Mouse (Mus musculus): ENCODE measurements around the gene Krtcap3. TPM values are rescaled to one million over a fixed set of nuclear protein-coding genes. Genes with fewer than 3 reads are reported as not detected.
"Not testable (repeated sequence)": the region's sequence is repeated elsewhere in the genome, so short reads cannot be mapped to it uniquely, and the experiment has no call there.

Gene Krtcap3
- polyA plus RNA-seq (2015; fragmentation: Nextera tagmentation; extraction: Ambion mirVana) = 6.0 and 7.4 TPM in 2 replicates

- H3K27ac ChIP-seq (replicated peaks) = no peak within 1 kb of the TSS
- WGBS = 17% methylated on average over 47 of the region's 47 CpGs
- H3K4me3 ChIP-seq = peak within 1 kb of the TSS; percentile 48
- ATAC-seq (ENCODE audit: extremely low read depth, insufficient number of reproducible peaks, low FRiP score, low TSS enrichment) = peak; percentile 68
- H3K4me2 ChIP-seq = peak within 1 kb of the TSS; percentile 68
- no peaks in the 10 kb centered on the region for H3K27me3 ChIP-seq (replicated peaks)
- peaks cover 48% of the 10 kb centered on the region for H3K4me1 ChIP-seq
- peak within 1 kb of the TSS; percentile 69 for H3K9ac ChIP-seq
- no peaks in the 10 kb centered on the region for H3K9me3 ChIP-seq
- H3K36me3 ChIP-seq = peaks cover 94% of the 10 kb centered on the region
Measured at GRCm38 (mm10) chr5:31251541-31252101, at the start of gene Krtcap3. Krtcap3 (plus strand) TSS chr5:31251691.

DNA sequence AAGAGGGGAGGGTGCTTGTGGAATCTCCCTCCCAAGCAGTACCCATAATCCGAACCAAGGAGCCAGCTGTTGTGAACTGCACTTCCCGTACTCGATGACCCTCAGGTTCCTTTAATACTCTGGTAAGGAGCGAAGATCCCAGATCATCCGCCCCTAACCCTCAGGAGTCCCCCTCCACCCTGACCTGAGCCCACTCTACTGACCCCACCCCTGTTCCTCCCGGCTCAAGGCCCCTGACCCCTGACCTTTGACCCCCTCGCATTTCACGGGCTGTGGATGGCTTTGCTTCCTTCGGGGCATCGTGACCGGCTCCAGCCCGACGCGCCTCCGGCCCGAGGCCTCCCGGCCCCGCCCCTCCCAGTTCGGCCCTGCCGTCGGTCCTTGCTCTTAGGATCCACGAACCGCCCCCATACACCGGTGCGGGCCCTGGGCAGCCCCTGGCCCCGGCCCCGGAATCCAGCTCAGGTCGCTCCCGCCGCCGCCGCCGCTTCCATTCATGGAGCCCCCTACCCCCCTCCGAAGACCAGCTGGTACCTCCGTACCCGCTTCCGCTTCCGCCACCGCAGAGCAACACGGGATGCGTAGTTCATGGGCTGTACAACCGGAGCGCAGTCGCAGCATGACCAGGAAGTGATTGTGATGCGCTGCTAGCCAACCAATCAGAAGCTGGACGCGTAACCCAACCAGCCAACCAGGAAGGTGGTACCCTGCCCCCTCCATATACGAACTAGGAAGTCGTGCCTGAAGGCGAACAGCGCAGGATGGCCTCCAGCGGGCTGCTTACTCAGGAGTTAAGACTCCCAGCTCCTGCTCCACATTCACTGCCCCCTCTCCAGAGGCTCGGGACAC is 49.5 kb upstream of the Krtcap3 start, which contains the start of gene Zfp513:
TSS of gene Zfp513 (minus strand) at position 562 of the 849 bp plus-strand sequence.
- Histone ChIP-seq H3K27ac (replicated peaks) (peak within 1 kb of the TSS; percentile 83), H3K4me2 (peak within 1 kb of the TSS; percentile 94), H3K4me3 (peak within 1 kb of the TSS; percentile 77), H3K36me3 (peaks cover 82% of the 10 kb centered on the region), H3K27me3 (replicated peaks) (no peaks in the 10 kb centered on the region), H3K9ac (peak within 1 kb of the TSS; percentile 90), H3K9me3 (peaks cover 4% of the 10 kb centered on the region), H3K4me1 (peaks cover 24% of the 10 kb centered on the region)
- under 1% methylated on average over 53 of the region's 53 CpGs for whole genome bisulfite sequencing
- ATAC-seq (ENCODE audit: extremely low read depth, insufficient number of reproducible peaks, low FRiP score, low TSS enrichment) = peak; percentile 91

GRCm38 (mm10) chr5:31202933-31203332 is 48.6 kb upstream of the Krtcap3 start:
- H3K9ac ChIP-seq = peak overlapping the region; percentile 84; the same call in 1 of the 2 replicates
- peaks cover 4% of the 10 kb centered on the region for H3K9me3 ChIP-seq
- H3K36me3 ChIP-seq = peaks cover 82% of the 10 kb centered on the region
- peak overlapping the region; percentile 83 for H3K27ac ChIP-seq (replicated peaks)
- ATAC-seq (ENCODE audit: extremely low read depth, insufficient number of reproducible peaks, low FRiP score, low TSS enrichment) = no peak
- peaks cover 24% of the 10 kb centered on the region for H3K4me1 ChIP-seq
- 81% methylated on average over 7 of the region's 7 CpGs for WGBS
- H3K27me3 ChIP-seq (replicated peaks) = no peaks in the 10 kb centered on the region
- peak overlapping the region; percentile 77 for H3K4me3 ChIP-seq
- H3K4me2 ChIP-seq = peak overlapping the region; percentile 94

GRCm38 (mm10) chr5:31203866-31204265 is 47.6 kb upstream of the Krtcap3 start:
- Histone ChIP-seq H3K4me1 (peaks cover 24% of the 10 kb centered on the region), H3K9ac (no peak overlapping the region), H3K27ac (replicated peaks) (no peak overlapping the region), H3K9me3 (peaks cover 4% of the 10 kb centered on the region), H3K4me3 (no peak overlapping the region), H3K27me3 (replicated peaks) (no peaks in the 10 kb centered on the region), H3K4me2 (no peak overlapping the region), H3K36me3 (peaks cover 78% of the 10 kb centered on the region)
- ATAC-seq (ENCODE audit: extremely low read depth, insufficient number of reproducible peaks, low FRiP score, low TSS enrichment) = no peak
- WGBS = 85% methylated on average over 2 of the region's 2 CpGs

GRCm38 (mm10) chr5:31204421-31204820 is 47.1 kb upstream of the Krtcap3 start:
- H3K4me3 ChIP-seq = no peak overlapping the region
- 87% methylated on average over 6 of the region's 6 CpGs for WGBS
- ATAC-seq (ENCODE audit: extremely low read depth, insufficient number of reproducible peaks, low FRiP score, low TSS enrichment) = no peak
- H3K9me3 ChIP-seq = peaks cover 4% of the 10 kb centered on the region
- H3K36me3 ChIP-seq = peaks cover 73% of the 10 kb centered on the region
- peaks cover 24% of the 10 kb centered on the region for H3K4me1 ChIP-seq
- H3K27me3 ChIP-seq (replicated peaks) = no peaks in the 10 kb centered on the region
- H3K27ac ChIP-seq (replicated peaks) = no peak overlapping the region
- H3K9ac ChIP-seq = no peak overlapping the region
- H3K4me2 ChIP-seq = no peak overlapping the region

DNA sequence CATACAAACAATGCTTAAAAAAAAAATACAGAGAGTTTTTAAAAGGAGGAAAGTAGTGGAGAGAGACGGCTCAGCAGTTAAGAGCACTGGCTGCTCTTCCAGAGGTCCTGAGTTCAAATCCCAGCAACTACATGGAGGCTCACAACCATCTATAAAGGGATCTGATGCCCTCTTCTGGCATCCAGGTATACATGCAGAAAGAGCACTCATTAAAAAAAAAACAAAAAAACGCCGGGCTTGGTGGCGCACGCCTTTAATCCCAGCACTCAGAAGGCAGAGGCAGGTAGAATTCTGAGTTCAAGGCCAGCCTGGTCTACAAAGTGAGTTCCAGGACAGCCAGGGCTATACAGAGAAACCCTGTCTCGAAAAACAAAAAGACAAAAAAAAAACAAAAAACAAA is 34.9 kb upstream of the Krtcap3 start:
- H3K9me3 ChIP-seq; H3K27ac ChIP-seq (replicated peaks); H3K36me3 ChIP-seq; ATAC-seq (ENCODE audit: extremely low read depth, insufficient number of reproducible peaks, low FRiP score, low TSS enrichment); H3K4me3 ChIP-seq; H3K9ac ChIP-seq; H3K4me2 ChIP-seq; H3K27me3 ChIP-seq (replicated peaks): not testable (repeated sequence)
- 83% methylated on average over 6 of the region's 6 CpGs for WGBS
- H3K4me1 ChIP-seq = peaks cover 25% of the 10 kb centered on the region

GRCm38 (mm10) chr5:31218294-31218693 is 33.2 kb upstream of the Krtcap3 start:
- ATAC-seq (ENCODE audit: extremely low read depth, insufficient number of reproducible peaks, low FRiP score, low TSS enrichment) = no peak
- no peaks in the 10 kb centered on the region for H3K9me3 ChIP-seq
- peak overlapping the region; percentile 17; the same call in 1 of the 2 replicates for H3K4me3 ChIP-seq
- H3K36me3 ChIP-seq = 0 out of 2 replicates have a peak, but pooled peaks cover 3% of the 10 kb centered on the region
- H3K4me1 ChIP-seq = peaks cover 29% of the 10 kb centered on the region
- H3K27ac ChIP-seq (replicated peaks) = no peak overlapping the region
- H3K9ac ChIP-seq = no peak overlapping the region
- peak overlapping the region; percentile 90 for H3K4me2 ChIP-seq
- H3K27me3 ChIP-seq (replicated peaks) = no peaks in the 10 kb centered on the region
- WGBS = 40% methylated on average over 7 of the region's 7 CpGs

DNA sequence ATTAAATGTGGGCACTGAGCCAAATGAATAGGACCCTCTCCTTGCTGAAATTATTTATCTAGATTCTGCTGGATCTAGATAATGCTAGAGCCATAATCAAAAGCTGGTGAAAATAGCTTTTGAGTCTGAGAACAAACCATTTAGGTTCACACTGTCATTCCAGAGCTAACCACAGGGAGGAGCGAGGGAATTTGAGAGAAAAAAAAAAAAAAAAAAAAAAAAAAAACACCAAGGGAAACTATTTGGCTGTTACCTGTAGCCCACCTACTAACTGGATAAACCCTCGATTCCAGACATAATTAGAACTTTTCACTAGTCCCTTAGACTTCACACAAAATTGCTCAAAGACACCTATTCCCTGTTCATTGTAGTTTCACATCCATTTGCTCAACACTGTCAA is 32.4 kb upstream of the Krtcap3 start:
- H3K27ac ChIP-seq (replicated peaks) = peak overlapping the region; percentile 13; the same call in 1 of the 2 replicates
- 2% methylated on average over 2 of the region's 2 CpGs for WGBS
- no peaks in the 10 kb centered on the region for H3K27me3 ChIP-seq (replicated peaks)
- H3K9ac ChIP-seq = peak overlapping the region; percentile 97
- ATAC-seq (ENCODE audit: extremely low read depth, insufficient number of reproducible peaks, low FRiP score, low TSS enrichment) = no peak
- H3K9me3 ChIP-seq = no peaks in the 10 kb centered on the region
- H3K4me2 ChIP-seq = peak overlapping the region; percentile 90
- H3K4me1 ChIP-seq = peaks cover 29% of the 10 kb centered on the region
- 0 out of 2 replicates have a peak, but pooled peaks cover 3% of the 10 kb centered on the region for H3K36me3 ChIP-seq
- H3K4me3 ChIP-seq = peak overlapping the region; percentile 97

GRCm38 (mm10) chr5:31219474-31219873 is 32.0 kb upstream of the Krtcap3 start:
- no peaks in the 10 kb centered on the region for H3K9me3 ChIP-seq
- H3K4me3 ChIP-seq = peak overlapping the region; percentile 97
- H3K9ac ChIP-seq = peak overlapping the region; percentile 97
- 1% methylated on average over 11 of the region's 11 CpGs for WGBS
- H3K36me3 ChIP-seq = 0 out of 2 replicates have a peak, but pooled peaks cover 3% of the 10 kb centered on the region
- peaks cover 29% of the 10 kb centered on the region for H3K4me1 ChIP-seq
- ATAC-seq (ENCODE audit: extremely low read depth, insufficient number of reproducible peaks, low FRiP score, low TSS enrichment) = no peak
- H3K27me3 ChIP-seq (replicated peaks) = no peaks in the 10 kb centered on the region
- H3K27ac ChIP-seq (replicated peaks) = peak overlapping the region; percentile 95
- H3K4me2 ChIP-seq = peak overlapping the region; percentile 90

DNA sequence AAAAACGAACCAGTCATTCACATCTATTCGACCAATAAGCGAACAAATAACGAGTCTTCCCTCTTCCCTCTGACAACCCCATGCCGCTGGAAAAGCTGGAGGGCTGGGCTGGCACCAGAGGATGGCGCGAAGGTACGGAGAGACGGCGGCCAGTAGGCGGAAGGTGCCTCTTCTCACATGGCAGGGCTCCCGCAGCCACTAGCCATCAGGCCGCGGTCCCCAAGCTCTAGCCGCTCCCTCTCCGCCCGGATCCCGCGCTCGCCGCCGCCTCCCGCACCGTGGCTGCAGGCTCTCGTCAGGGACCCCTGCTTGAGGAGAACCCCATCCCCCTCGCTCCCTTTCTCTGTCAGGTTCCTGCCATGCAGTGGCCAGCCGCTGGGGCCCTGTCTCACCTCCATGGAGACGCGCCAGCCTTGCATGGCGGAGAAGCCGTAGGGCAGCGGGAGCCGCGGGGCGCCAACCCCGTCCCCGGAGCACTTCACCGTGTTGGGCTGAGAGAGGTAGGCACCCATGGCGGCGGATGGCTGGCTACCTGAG is 31.5 kb upstream of the Krtcap3 start:
- 0 out of 2 replicates have a peak, but pooled peaks cover 3% of the 10 kb centered on the region for H3K36me3 ChIP-seq
- H3K9me3 ChIP-seq = no peaks in the 10 kb centered on the region
- peaks cover 29% of the 10 kb centered on the region for H3K4me1 ChIP-seq
- peak overlapping the region; percentile 90 for H3K4me2 ChIP-seq
- H3K9ac ChIP-seq = peak overlapping the region; percentile 97
- peak overlapping the region; percentile 95 for H3K27ac ChIP-seq (replicated peaks)
- peak overlapping the region; percentile 97 for H3K4me3 ChIP-seq
- peak; percentile 29 for ATAC-seq (ENCODE audit: extremely low read depth, insufficient number of reproducible peaks, low FRiP score, low TSS enrichment)
- H3K27me3 ChIP-seq (replicated peaks) = no peaks in the 10 kb centered on the region
- whole genome bisulfite sequencing = under 1% methylated on average over 40 of the region's 40 CpGs
